Mouse (Mus musculus): Measurements from ENCODE around the gene Rapgef2. TPM values are rescaled to one million over a fixed set of nuclear protein-coding genes. Genes with fewer than 3 reads are reported as not detected.

Gene Rapgef2
- polyA plus RNA-seq, 1 experiment from 2014 or later, result 10.7 TPM

DNA sequence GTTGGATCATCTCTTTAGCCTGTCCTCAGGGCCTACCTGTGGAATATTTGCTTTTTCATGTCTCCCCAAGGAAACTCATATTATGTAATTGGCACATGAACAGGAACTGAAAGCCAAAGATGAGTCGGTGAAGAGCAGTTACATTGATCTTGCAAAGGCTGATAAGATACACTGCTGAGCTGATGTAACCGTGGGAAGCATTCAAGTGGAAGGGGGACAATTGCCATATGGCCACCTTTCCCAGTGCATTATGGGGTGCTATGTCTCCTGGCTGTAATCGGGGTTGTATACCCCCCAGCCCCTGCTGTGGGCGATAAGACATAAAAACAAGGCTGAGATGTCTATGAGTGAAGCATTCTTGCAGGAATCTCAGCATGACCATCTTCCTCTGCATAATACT is 268.9 kb downstream of the Rapgef2 start:
- Histone ChIP-seq H3K9me3 (ENCODE audit: control insufficient read depth, low read depth, low read length) (no peaks in the 10 kb centered on the region), H3K4me2 (replicated peaks; ENCODE audit: low read depth, low read length) (no peak overlapping the region), H3K27ac (ENCODE audit: low read length) (no peak overlapping the region), H3K9ac (replicated peaks; ENCODE audit: low read depth, low read length) (no peak overlapping the region), H3K4me3 (ENCODE audit: low read depth, low read length) (no peak overlapping the region), H3K4me1 (ENCODE audit: control insufficient read depth, insufficient read depth, low read length) (no peaks in the 10 kb centered on the region), H3K36me3 (ENCODE audit: control insufficient read depth, insufficient read depth, low read length) (no peaks in the 10 kb centered on the region), H3K27me3 (ENCODE audit: control insufficient read depth, insufficient read depth, low read length) (no peaks in the 10 kb centered on the region)
- 87% methylated on average over 4 of the region's 4 CpGs for WGBS
- no peak for ATAC-seq (ENCODE audit: insufficient number of reproducible peaks, insufficient read depth, low FRiP score, low read depth)

DNA sequence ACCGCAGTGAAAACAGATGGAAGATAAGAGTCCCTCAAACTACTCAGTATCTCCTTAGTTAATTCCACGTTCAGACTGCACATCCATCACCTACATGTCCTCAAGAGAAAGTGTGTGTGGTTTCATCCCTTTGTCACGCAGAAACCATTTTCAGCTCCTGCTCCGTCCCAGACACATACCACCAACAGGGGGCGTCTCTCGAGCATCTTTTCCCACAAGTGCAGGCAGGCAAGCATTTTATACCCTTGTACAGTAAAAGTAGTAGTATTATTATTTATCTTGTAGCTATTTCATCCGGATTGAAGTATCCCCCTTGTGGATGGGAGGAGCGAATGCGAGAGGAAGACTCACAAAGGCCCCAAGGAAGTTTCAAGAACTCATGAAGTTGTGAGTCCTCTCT is 269.5 kb downstream of the Rapgef2 start:
- Histone ChIP-seq H3K9ac (replicated peaks; ENCODE audit: low read depth, low read length) (no peak overlapping the region), H3K4me2 (replicated peaks; ENCODE audit: low read depth, low read length) (no peak overlapping the region), H3K4me3 (ENCODE audit: low read depth, low read length) (no peak overlapping the region), H3K9me3 (ENCODE audit: control insufficient read depth, low read depth, low read length) (no peaks in the 10 kb centered on the region), H3K27ac (ENCODE audit: low read length) (no peak overlapping the region), H3K4me1 (ENCODE audit: control insufficient read depth, insufficient read depth, low read length) (no peaks in the 10 kb centered on the region), H3K27me3 (ENCODE audit: control insufficient read depth, insufficient read depth, low read length) (no peaks in the 10 kb centered on the region), H3K36me3 (ENCODE audit: control insufficient read depth, insufficient read depth, low read length) (no peaks in the 10 kb centered on the region)
- WGBS, result 80% methylated on average over 9 of the region's 9 CpGs
- no peak for ATAC-seq (ENCODE audit: insufficient number of reproducible peaks, insufficient read depth, low FRiP score, low read depth)

DNA sequence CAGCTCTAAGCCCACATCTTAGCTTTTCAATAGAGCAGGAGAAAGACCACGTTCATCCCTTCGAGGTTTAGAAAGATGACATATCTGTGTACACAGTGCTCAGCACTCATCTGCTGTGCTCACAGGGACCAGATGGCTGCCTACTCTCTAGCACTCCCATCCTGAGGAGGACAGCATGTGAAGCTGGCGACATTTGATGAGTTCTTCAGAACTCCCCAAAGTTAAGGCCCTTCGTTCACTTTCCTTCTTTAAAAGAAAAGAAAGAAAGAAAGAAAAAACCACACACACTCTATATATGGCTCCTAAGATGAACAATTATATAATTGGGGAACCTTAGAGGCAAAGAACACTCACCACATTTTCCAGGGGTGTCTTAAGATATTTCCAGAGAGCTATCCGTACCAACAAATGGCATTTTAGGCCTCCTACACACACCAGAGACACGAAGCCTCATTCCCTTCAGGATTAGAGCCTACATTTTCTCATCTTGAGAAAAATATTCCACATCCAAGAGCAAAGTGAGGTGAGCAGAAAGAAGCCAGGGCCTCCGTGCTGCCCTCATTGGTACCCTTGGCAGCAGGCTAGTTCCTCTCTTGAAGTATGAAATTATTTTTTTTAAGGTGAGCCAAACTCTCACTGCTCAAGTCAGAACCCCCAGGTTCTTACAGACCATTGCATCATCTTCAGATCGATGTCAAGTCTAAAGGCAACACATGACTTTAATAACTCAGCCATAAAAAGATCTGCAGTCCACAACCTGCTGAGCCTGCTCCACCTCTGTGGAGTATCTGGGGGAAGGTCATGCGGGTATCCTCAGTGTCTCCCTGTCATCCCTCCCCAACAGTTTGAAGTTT is 270.5 kb downstream of the Rapgef2 start:
- H3K4me1 ChIP-seq (ENCODE audit: control insufficient read depth, insufficient read depth, low read length), result no peaks in the 10 kb centered on the region
- no peak for ATAC-seq (ENCODE audit: insufficient number of reproducible peaks, insufficient read depth, low FRiP score, low read depth)
- no peak overlapping the region for H3K4me3 ChIP-seq (ENCODE audit: low read depth, low read length)
- H3K27me3 ChIP-seq (ENCODE audit: control insufficient read depth, insufficient read depth, low read length), result no peaks in the 10 kb centered on the region
- no peak overlapping the region for H3K9ac ChIP-seq (replicated peaks; ENCODE audit: low read depth, low read length)
- no peak overlapping the region for H3K4me2 ChIP-seq (replicated peaks; ENCODE audit: low read depth, low read length)
- H3K9me3 ChIP-seq (ENCODE audit: control insufficient read depth, low read depth, low read length), result no peaks in the 10 kb centered on the region
- WGBS, result 85% methylated on average over 9 of the region's 9 CpGs
- no peaks in the 10 kb centered on the region for H3K36me3 ChIP-seq (ENCODE audit: control insufficient read depth, insufficient read depth, low read length)
- H3K27ac ChIP-seq (ENCODE audit: low read length), result no peak overlapping the region

Other genes with a start within 250 kb of the Rapgef2 start
- not detected in 2 replicates for gene Gm17359, start 50.1 kb upstream of the Rapgef2 start, polyA plus RNA-seq (2014; fragmentation: Nextera tagmentation; extraction: Ambion mirVana)